Mouse (Mus musculus) thymus, adult 2 months (tissue): ENCODE data around the gene 5730455P16Rik.
"Not testable (repeated sequence)": the region's sequence is repeated elsewhere in the genome, so short reads cannot be mapped to it uniquely, and the experiment has no call there.

ENCODE experiments used
- CTCF ChIP-seq: fragments of 200-500 bp; IDR thresholded peaks from 2 replicates; pipeline ENCODE4 v1.5.1; 2012; ENCODE audit warnings: mild to moderate bottlenecking, control low read depth, low read length, moderate library complexity, borderline replicate concordance; ENCODE audit not compliant: control insufficient read depth, poor library complexity, insufficient read depth; ENCODE audit errors: extremely low read depth
- POLR2A ChIP-seq: fragments of 200-500 bp; IDR thresholded peaks from 2 replicates; pipeline ENCODE4 v1.6.1; 2012; ENCODE audit warnings: mild to moderate bottlenecking, low read length, control low read depth, moderate library complexity; ENCODE audit not compliant: control insufficient read depth, poor library complexity, insufficient read depth; ENCODE audit errors: extremely low read depth

- TF ChIP-seq CTCF, POLR2A: not testable (repeated sequence)
These were observed 1.4 kb upstream of the 5730455P16Rik start for GRCm38 (mm10) chr11:80379184-80379583.
